Mouse (Mus musculus) bone marrow, adult 2 months (tissue): ENCODE results near the gene Milr1. TPM values are rescaled to one million over a fixed set of nuclear protein-coding genes. Genes with fewer than 3 reads are reported as not detected.
"Not testable (repeated sequence)": the region's sequence is repeated elsewhere in the genome, so short reads cannot be mapped to it uniquely, and the experiment has no call there.

Source experiments
- H3K27ac ChIP-seq: fragments of 200-500 bp; 2 replicates; pipeline ENCODE4 v1.5.1; 2012; ENCODE audit warnings: low read depth, mild to moderate bottlenecking, control low read depth, inconsistent platforms, low read length; ENCODE audit not compliant: control insufficient read depth, poor library complexity, insufficient read depth
- H3K4me1 ChIP-seq: fragments of 200-500 bp; 2 replicates; pipeline ENCODE4 v1.6.1; 2011; ENCODE audit warnings: low read length; ENCODE audit not compliant: control insufficient read depth, insufficient read depth
- H3K4me3 ChIP-seq: fragments of 200-500 bp; replicated peaks from 2 replicates; pipeline ENCODE3; 2011; ENCODE audit warnings: mild to moderate bottlenecking, low read depth, low read length, control low read depth; ENCODE audit not compliant: control insufficient read depth
- CTCF ChIP-seq: fragments of 200-500 bp; IDR thresholded peaks from 2 replicates; pipeline ENCODE4 v1.5.1; 2011; ENCODE audit warnings: low read length, control low read depth; ENCODE audit not compliant: control insufficient read depth, insufficient read depth
- POLR2A ChIP-seq: fragments of 200-500 bp; IDR thresholded peaks from 2 replicates; pipeline ENCODE4 v1.6.1; 2011; ENCODE audit warnings: low read depth, mild to moderate bottlenecking, control low read depth, low read length, borderline replicate concordance; ENCODE audit not compliant: control insufficient read depth
- WGBS: fragments of 180-500 bp; shearing (Covaris S2); methylation state at CpG from one replicate; pipeline ENCODE4 v1.1.7; 2018; 5-methylcytosine and 5-hydroxymethylcytosine counted together
- polyA plus RNA-seq: library from polyadenylated mRNA; stranded (reverse); fragments of >200 nt; gene quantifications from 2 replicates; pipeline ENCODE4 v1.2.4, GENCODE M21; 2011; ENCODE audit warnings: low replicate concordance; ENCODE audit not compliant: missing spikeins, insufficient read depth, insufficient read length

Milr1 gene
- polyA plus RNA-seq, 1 experiment: 38.3 TPM

DNA sequence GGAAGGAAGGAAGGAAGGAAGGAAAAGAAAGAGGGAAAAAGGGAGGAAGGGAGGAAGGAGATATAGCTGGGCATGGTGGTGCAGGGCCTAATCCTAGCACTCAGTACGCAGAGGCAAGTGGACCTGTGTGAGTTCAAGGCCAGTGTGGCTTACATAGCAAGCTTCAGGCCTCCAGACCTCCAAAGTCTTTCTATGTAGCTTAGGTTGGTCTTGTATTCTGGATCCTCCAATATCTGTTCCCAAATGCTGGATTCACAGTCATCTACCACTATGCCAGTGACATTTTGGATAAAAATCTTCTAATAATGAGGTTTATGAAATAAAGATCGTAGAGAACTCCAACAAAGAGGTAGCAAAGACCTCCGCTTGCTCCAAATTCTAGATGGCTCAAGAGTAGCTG is 9.2 kb upstream of the Milr1 start:
- no peak for TF ChIP-seq CTCF
- no peak for TF ChIP-seq POLR2A
- 85% methylated on average over 3 of the region's 3 CpGs for WGBS
- no peak overlapping the region for H3K27ac ChIP-seq
- no peak overlapping the region for H3K4me3 ChIP-seq
- H3K4me1 ChIP-seq: no peaks in the 10 kb centered on the region; the same call in 1 of the 2 replicates

DNA sequence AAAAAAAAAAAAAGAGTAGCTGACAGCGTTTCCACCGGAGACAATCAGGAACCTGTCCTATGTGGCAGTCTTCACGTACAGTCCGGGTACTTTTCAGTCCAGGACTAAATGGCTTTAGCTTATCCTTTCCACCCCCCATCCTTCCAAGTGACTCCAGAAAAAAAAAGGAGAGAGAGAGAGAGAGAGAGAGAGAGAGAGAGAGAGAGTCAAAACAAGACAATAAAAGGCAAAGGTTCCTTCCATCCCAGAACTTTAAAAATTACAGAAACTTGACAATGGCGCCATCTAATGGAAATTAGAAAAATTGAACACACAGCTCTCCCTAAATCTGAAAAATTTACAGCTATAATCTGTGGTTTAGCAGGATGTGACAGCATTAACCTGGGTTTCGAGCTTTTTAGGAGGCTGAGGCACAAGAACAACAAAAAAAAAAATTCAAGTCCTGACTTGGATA is 8.6 kb upstream of the Milr1 start:
- WGBS: 31% methylated on average over 6 of the region's 6 CpGs
- no peaks in the 10 kb centered on the region; the same call in 1 of the 2 replicates for H3K4me1 ChIP-seq
- no peak overlapping the region for H3K4me3 ChIP-seq
- TF ChIP-seq POLR2A: no peak
- TF ChIP-seq CTCF: no peak
- H3K27ac ChIP-seq: no peak overlapping the region

DNA sequence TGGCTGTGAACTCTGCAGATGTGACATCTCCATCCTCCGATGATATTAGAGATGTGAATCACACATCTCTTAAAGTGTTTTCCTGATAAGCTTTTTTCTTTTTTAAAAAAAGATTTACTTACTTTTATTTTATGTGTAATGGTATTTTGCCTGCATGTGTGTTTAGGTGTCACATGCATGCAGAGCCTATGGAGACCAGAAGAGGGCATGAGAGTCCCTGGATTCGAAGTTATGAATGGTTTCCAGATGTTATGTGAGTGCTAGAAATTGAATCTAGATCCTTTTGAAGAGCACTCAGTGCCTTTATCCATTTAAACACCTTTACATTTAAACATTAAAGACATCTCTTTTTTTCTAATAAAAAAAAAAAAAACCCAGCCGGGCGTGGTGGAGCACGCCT is 6.1 kb upstream of the Milr1 start:
- 82% methylated on average over 5 of the region's 5 CpGs for WGBS
- Histone ChIP-seq H3K4me1 (peaks cover under 1% of the 10 kb centered on the region; the same call in 1 of the 2 replicates), H3K27ac (no peak overlapping the region), H3K4me3 (no peak overlapping the region)
- TF ChIP-seq POLR2A (no peak), CTCF (no peak)

DNA sequence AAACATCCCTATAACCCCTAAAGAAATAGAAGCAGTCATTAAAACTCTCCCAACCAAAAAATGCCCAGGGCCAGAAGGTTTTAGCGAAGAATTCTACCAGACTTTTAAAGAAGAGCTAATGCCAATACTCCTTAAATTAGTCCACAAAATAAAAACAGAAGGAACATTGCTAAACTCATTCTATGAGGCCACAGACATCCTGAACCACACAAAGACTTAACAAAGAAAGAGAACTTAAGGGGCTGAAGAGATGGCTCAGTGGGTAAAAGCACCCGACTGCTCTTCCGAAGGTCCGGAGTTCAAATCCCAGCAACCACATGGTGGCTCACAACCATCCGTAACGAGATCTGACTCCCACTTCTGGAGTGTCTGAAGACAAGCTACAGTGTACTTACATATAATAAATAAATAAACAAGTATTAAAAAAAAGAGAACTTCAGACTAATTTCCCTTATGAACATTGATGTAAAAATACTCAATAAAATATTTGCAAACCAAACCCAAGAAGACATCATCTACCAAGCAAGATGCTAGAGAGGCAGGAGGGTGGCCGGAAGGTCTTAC is 1.4 kb upstream of the Milr1 start:
- Histone ChIP-seq H3K27ac (peak overlapping the region; percentile 93), H3K4me3 (peak overlapping the region; percentile 89)
- 27% methylated on average over 7 of the region's 7 CpGs for WGBS
- H3K4me1 ChIP-seq: not testable (repeated sequence)

DNA sequence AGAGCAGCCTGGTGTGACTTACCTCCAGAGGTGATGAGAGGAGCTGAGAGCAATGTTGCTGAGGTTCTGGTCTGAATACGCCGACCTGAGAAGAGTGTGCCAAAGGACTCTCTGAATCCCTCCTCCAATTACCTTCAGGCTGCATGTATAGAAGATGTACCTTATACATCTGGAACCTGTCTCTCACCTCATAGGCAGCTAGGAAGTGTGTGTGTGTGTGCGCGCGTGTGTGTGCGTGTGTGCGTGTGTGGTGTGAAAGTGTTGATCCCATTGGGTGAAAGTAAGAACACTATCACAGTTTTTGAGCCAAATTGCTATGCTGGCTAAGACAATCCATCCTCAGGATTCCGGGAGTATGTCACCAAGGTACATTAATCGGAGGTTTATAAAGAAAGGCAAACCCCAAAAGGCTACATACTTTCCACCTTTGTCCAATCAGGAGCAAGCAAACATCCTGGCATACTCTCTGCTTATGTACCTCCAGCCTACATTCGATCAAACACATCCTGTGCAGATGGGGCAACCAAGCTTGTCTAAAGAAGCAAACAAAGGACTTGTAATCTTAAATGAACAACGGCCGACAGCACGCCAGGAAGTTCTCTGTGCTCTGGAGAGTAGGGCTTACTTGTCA is 790 bp upstream of the Milr1 start, which contains the start of gene Pecam1:
Gene Pecam1 (minus strand): TSS at position 508 of the 631 bp plus-strand sequence.
- 5% methylated on average over 13 of the region's 13 CpGs for WGBS
- Histone ChIP-seq H3K4me1 (peaks cover 6% of the 10 kb centered on the region; the same call in 1 of the 2 replicates), H3K27ac (peak within 1 kb of the TSS; percentile 93), H3K4me3 (peak within 1 kb of the TSS; percentile 89)
- TF ChIP-seq POLR2A (no peak), CTCF (no peak)

DNA sequence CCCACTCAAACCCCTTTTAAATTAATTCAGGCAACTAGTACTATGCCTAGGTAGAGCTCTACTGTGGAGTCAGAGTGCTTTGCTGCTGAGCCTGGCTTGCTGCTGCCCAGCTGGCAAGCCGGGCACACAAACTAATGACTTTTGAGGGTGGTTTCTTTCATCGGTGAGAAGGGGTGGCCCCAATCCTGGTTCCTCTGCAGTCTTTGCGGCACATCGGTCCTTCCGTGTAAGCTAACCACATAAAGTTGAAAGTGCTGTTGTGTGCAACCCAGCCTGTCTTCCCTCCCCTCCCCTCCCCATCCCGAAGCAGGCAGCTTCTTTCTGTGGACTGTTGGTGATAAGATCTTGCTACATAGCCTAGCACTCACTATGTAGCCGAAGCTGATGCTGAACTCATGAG is 1.1 kb downstream of the Milr1 start:
- Histone ChIP-seq H3K27ac (peak overlapping the region; percentile 88), H3K4me1 (peaks cover 6% of the 10 kb centered on the region; the same call in 1 of the 2 replicates), H3K4me3 (peak overlapping the region; percentile 56)
- WGBS: 6% methylated on average over 7 of the region's 7 CpGs
- TF ChIP-seq POLR2A (peak; percentile 87), CTCF (no peak)

DNA sequence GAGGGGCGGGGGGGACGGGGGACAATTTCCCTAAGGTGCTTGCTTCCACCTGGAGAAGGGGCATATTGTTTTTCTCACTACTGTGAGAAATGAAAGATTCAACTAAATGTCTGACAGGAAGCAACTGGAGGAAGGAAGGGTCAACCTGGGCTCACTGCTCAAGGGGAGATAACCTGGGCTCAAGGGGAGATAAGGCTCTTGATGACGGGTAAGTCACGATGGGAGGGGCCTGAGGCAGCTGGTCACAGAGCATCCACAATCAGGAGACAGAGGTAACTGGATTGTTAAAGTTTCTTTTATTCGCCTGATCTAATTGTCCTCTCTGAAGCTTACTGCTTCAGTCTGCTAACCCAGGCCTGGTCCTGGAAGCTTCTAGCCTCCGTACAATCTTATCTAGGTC is 2.3 kb downstream of the Milr1 start:
- TF ChIP-seq CTCF: no peak
- TF ChIP-seq POLR2A: no peak
- WGBS: 76% methylated on average over 6 of the region's 6 CpGs
- peaks cover 6% of the 10 kb centered on the region for H3K4me1 ChIP-seq
- H3K27ac ChIP-seq: no peak overlapping the region
- no peak overlapping the region for H3K4me3 ChIP-seq

DNA sequence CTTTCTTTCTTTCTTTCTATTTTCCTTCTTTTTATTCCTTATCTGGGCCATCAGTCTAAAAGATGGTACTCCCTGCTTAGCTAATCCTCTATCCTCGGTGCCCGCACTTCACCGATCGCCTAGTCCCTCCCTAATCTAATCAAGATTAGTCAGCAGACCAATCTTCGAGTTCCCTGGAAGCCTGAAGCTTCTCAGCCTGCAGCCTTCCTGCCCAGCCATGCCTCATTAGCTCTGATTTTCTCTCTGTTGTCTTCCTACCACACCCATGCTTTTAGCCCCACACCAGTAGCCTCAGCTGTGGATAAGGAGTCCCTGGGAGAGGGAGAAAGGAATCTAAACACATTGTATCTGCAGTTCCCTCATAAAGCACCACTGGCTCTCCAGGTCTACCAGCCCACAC is 4.6 kb downstream of the Milr1 start:
- no peak overlapping the region for H3K4me3 ChIP-seq
- peaks cover 13% of the 10 kb centered on the region for H3K4me1 ChIP-seq
- no peak overlapping the region for H3K27ac ChIP-seq
- TF ChIP-seq CTCF: no peak
- TF ChIP-seq POLR2A: no peak
- WGBS: 87% methylated on average over 5 of the region's 5 CpGs

DNA sequence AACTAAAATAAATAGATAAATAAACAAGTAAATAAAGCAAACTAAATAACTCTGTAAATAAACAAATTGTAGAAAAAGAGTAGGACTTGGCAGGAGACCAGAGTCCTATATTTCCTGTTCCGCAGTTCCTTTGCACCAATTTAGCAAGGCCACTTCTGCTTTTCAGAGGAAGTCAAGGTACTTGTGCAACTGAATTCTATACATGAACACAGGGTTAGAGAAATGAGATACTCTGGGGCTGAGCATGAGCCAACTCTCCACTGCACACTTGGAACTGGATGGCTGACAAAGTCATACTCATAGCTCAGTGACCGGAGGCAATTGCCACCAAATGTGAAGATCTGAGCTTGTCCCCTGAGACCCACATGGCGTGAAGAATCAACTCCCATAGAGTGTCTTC is 8.0 kb downstream of the Milr1 start:
- 15% methylated on average over 3 of the region's 3 CpGs for WGBS
- H3K4me3 ChIP-seq: no peak overlapping the region
- H3K27ac ChIP-seq: peak overlapping the region; percentile 81; the same call in 1 of the 2 replicates
- H3K4me1 ChIP-seq: peaks cover 25% of the 10 kb centered on the region
- TF ChIP-seq CTCF: no peak
- TF ChIP-seq POLR2A: no peak
